Mouse (Mus musculus): ENCODE measurements at regions not wholly inside any gene's neighbourhood (a gene's known extent, or its start where the extent isn't known, plus 50 kb on each side); places are given as distances from the start of the nearest gene placed in this dataset.

DNA sequence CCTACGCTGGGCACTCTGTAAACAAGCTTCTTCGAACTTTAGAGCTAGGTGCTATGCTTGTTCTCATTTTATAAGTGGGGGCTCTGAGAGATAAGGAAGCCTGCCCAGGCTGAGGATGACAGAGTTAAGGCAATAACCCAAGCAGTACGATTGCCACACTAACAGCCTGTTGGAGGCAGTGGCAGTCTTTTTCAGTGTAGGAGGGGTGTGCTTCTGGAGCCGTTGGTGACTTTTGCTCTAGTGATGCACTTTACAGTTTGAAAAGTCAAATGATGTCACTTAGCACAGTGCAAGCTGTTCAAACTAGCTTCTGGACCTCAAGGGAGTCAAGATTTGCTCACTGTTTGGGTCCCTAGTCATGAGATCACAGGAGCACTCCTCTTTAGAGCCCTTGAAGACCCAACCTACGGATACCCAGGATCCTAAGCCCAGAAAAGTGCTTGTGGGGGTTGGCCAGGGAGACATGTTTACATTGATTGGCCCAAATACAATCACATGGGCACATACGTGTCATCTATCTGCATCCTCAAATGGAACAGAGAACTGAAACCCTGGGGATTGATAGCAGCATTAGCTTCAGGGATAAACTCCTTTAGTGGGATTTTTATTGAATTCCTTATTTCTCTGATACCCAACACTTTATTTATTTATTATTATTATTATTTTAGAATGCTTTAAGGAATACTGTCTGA is 117.7 kb upstream of the Tbl1xr1 start:
- no peaks in the 10 kb centered on the region for H3K27me3 ChIP-seq (ENCODE audit: control insufficient read depth, insufficient read depth, low read length)
- WGBS (ENCODE audit: insufficient replicate concordance), result 48% methylated on average over 6 of the region's 6 CpGs
- DNase-seq (ENCODE audit: low read depth in 3 of 3, low spot score in 3 of 3), result no peak
- H3K4me3 ChIP-seq (ENCODE audit: insufficient read depth in 1 of 2, low read depth in 2 of 2, low read length in 2 of 2), result no peak overlapping the region
- no peak overlapping the region for H3K9ac ChIP-seq (replicated peaks)
- H3K27ac ChIP-seq, result no peak overlapping the region
- TF ChIP-seq CTCF (IDR thresholded peaks at IDR 0.05; ENCODE audit: low read depth) (no peak), EP300 (IDR thresholded peaks at IDR 0.05; ENCODE audit: low read depth) (no peak)
- peaks cover 0 to 23% of the 10 kb centered on the region in 2 experiments; a peak in 2 of 4 replicates for H3K4me1 ChIP-seq (replicated peaks; ENCODE audit: control insufficient read depth in 2 of 2, insufficient read depth in 2 of 2, low read length in 1 of 2)
- no peak; the same call in 1 of the 2 replicates for ATAC-seq (ENCODE audit: insufficient read depth)
- H3K4me2 ChIP-seq (ENCODE audit: low read depth), result no peak overlapping the region
- no peaks in the 10 kb centered on the region for H3K9me3 ChIP-seq (ENCODE audit: control insufficient read depth, low read length)
- H3K36me3 ChIP-seq (replicated peaks; ENCODE audit: control insufficient read depth, insufficient read depth, low read depth), result no peaks in the 10 kb centered on the region

DNA sequence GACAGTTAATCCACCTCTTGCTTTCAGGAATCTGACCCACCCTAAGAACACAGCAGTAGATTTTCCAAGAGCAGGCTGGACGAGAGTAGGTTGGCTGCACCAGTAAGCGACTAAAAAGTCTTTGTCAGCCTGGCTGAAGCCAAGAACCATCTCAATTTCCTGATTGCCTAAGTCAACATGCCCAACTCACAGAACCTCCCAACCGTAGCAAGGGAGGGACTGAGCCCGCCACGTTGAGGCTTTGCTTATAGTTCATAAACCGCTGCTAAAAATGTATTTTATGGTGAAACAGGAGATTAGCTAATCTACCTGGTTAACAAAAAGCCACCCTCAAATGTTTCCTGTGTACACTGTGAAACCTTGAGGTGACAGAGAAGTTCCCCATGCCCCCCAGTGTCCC is 115.4 kb upstream of the Tbl1xr1 start:
- Histone ChIP-seq H3K9ac (replicated peaks) (no peak overlapping the region), H3K27ac (no peak overlapping the region), H3K36me3 (replicated peaks; ENCODE audit: control insufficient read depth, insufficient read depth, low read depth) (no peaks in the 10 kb centered on the region), H3K4me1 (replicated peaks; ENCODE audit: control insufficient read depth in 2 of 2, insufficient read depth in 2 of 2, low read length in 1 of 2) (peaks cover 0 to 29% of the 10 kb centered on the region in 2 experiments; a peak in 2 of 4 replicates), H3K4me2 (ENCODE audit: low read depth) (no peak overlapping the region), H3K4me3 (ENCODE audit: insufficient read depth in 1 of 2, low read depth in 2 of 2, low read length in 2 of 2) (no peak overlapping the region), H3K27me3 (ENCODE audit: control insufficient read depth, insufficient read depth, low read length) (no peaks in the 10 kb centered on the region), H3K9me3 (ENCODE audit: control insufficient read depth, low read length) (no peaks in the 10 kb centered on the region)
- WGBS (ENCODE audit: insufficient replicate concordance), result 25% methylated on average over 6 of the region's 6 CpGs
- no peak for DNase-seq (ENCODE audit: low read depth in 3 of 3, low spot score in 3 of 3)
- TF ChIP-seq EP300 (IDR thresholded peaks at IDR 0.05; ENCODE audit: low read depth) (no peak), CTCF (IDR thresholded peaks at IDR 0.05; ENCODE audit: low read depth) (no peak)
- ATAC-seq (ENCODE audit: insufficient read depth), result no peak

DNA sequence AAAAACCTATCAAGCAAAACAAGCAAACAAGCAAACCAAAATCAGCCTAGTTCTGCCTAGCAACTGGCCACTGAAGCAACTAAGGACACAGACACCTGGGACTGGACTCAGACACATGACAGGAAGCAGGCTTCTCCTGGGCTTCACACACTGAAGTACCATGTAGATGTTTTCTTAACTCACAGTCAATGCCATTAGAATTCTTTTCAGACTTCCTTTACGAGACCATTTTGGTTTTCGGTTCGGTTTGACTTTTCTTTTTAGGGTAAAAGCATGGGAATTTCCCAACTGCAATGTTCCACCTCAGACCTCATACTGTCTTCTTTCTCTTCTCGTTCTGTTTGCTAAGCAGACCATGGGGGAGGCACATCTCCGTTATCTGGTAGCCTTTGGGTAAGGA is 114.7 kb upstream of the Tbl1xr1 start:
- Histone ChIP-seq H3K27me3 (ENCODE audit: control insufficient read depth, insufficient read depth, low read length) (no peaks in the 10 kb centered on the region), H3K4me3 (ENCODE audit: insufficient read depth in 1 of 2, low read depth in 2 of 2, low read length in 2 of 2) (no peak overlapping the region), H3K4me2 (ENCODE audit: low read depth) (no peak overlapping the region), H3K27ac (no peak overlapping the region), H3K9ac (replicated peaks) (no peak overlapping the region), H3K4me1 (replicated peaks; ENCODE audit: control insufficient read depth in 2 of 2, insufficient read depth in 2 of 2, low read length in 1 of 2) (peaks cover 0 to 29% of the 10 kb centered on the region in 2 experiments; a peak in 2 of 4 replicates), H3K36me3 (replicated peaks; ENCODE audit: control insufficient read depth, insufficient read depth, low read depth) (no peaks in the 10 kb centered on the region), H3K9me3 (ENCODE audit: control insufficient read depth, low read length) (no peaks in the 10 kb centered on the region)
- ATAC-seq (ENCODE audit: insufficient read depth) (no peak), DNase-seq (ENCODE audit: low read depth in 3 of 3, low spot score in 3 of 3) (no peak)
- TF ChIP-seq EP300 (IDR thresholded peaks at IDR 0.05; ENCODE audit: low read depth) (no peak), CTCF (IDR thresholded peaks at IDR 0.05; ENCODE audit: low read depth) (no peak)
- WGBS (ENCODE audit: insufficient replicate concordance), result 44% methylated on average over 5 of the region's 5 CpGs

DNA sequence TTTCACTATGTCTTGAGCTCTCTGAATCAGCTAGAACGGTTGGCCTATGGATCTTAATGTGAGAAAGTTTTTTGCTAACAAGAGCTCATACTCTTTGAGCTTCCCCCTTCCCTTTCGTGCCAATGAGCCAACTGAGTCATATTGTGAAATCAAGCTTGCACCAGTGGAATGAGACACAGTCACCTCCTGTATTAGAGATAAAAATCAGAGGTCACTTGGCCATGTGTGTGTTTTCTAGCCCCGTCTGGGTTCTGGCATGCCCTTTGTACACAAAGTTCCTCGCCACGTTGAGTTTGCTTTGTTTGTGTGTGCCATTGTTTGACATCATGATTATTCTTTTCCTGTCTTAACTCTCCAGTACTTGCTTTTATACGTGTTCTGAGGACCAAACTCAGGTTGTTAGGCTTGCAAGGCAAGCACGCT is 114.1 kb upstream of the Tbl1xr1 start:
- 0 out of 2 replicates have a peak, but pooled peaks have one; percentile 39 for ATAC-seq (ENCODE audit: insufficient read depth)
- Histone ChIP-seq H3K9me3 (ENCODE audit: control insufficient read depth, low read length) (no peaks in the 10 kb centered on the region), H3K27me3 (ENCODE audit: control insufficient read depth, insufficient read depth, low read length) (no peaks in the 10 kb centered on the region), H3K9ac (replicated peaks) (no peak overlapping the region), H3K27ac (no peak overlapping the region), H3K36me3 (replicated peaks; ENCODE audit: control insufficient read depth, insufficient read depth, low read depth) (no peaks in the 10 kb centered on the region), H3K4me3 (ENCODE audit: insufficient read depth in 1 of 2, low read depth in 2 of 2, low read length in 2 of 2) (no peak overlapping the region), H3K4me2 (ENCODE audit: low read depth) (no peak overlapping the region), H3K4me1 (replicated peaks; ENCODE audit: control insufficient read depth in 2 of 2, insufficient read depth in 2 of 2, low read length in 1 of 2) (peaks cover 0 to 27% of the 10 kb centered on the region in 2 experiments; a peak in 2 of 4 replicates)
- TF ChIP-seq EP300 (IDR thresholded peaks at IDR 0.05; ENCODE audit: low read depth) (no peak), CTCF (IDR thresholded peaks at IDR 0.05; ENCODE audit: low read depth) (no peak)
- no peak for DNase-seq (ENCODE audit: low read depth in 3 of 3, low spot score in 3 of 3)
- 38% methylated on average over 7 of the region's 7 CpGs for WGBS (ENCODE audit: insufficient replicate concordance)

DNA sequence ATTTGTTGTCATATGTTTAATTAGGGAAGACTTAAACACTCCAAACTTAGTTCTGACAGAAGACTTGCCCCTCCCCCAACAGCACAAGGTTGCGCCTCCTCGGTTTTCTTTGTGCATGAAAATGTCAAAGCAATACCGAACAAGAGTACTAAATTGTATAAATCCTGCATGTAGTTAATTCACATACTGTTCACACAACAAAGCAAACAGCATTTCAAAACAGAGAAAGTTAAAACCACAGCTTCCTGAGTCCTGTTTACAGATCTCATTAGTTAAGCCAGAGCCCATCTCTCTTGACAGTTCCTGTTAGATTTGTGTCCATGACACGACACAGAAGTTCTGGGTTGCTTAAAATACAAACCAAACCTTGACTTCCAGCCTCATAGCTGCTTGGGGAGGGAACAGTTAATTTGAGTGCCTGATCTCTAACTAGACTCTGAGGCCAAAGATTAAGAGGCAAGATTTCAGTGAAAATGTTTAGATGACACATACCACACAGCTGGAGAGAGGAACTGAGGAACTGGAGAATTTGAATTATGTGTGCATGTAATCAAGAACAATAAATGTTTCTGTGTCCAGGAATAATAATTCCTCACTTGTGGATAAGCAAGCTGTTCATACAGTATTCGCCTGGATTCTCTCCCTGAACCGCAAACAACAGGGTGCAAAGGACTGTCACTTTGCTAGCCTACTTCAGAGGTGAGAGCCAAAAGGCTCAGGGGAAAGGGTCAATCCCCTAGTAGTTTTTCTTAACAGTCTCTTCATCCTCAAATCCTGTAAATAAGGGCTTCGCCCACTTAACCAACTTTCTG is 113.3 kb upstream of the Tbl1xr1 start:
- DNase-seq (ENCODE audit: low read depth in 3 of 3, low spot score in 3 of 3) (no peak), ATAC-seq (ENCODE audit: insufficient read depth) (no peak)
- peaks cover 0 to 27% of the 10 kb centered on the region in 2 experiments; a peak in 2 of 4 replicates for H3K4me1 ChIP-seq (replicated peaks; ENCODE audit: control insufficient read depth in 2 of 2, insufficient read depth in 2 of 2, low read length in 1 of 2)
- no peaks in the 10 kb centered on the region for H3K9me3 ChIP-seq (ENCODE audit: control insufficient read depth, low read length)
- no peak overlapping the region for H3K9ac ChIP-seq (replicated peaks)
- no peak overlapping the region for H3K27ac ChIP-seq
- TF ChIP-seq CTCF (IDR thresholded peaks at IDR 0.05; ENCODE audit: low read depth), result no peak
- no peak for TF ChIP-seq EP300 (IDR thresholded peaks at IDR 0.05; ENCODE audit: low read depth)
- WGBS (ENCODE audit: insufficient replicate concordance), result 39% methylated on average over 7 of the region's 7 CpGs
- H3K4me3 ChIP-seq (ENCODE audit: insufficient read depth in 1 of 2, low read depth in 2 of 2, low read length in 2 of 2), result no peak overlapping the region
- H3K27me3 ChIP-seq (ENCODE audit: control insufficient read depth, insufficient read depth, low read length), result no peaks in the 10 kb centered on the region
- no peaks in the 10 kb centered on the region for H3K36me3 ChIP-seq (replicated peaks; ENCODE audit: control insufficient read depth, insufficient read depth, low read depth)
- H3K4me2 ChIP-seq (ENCODE audit: low read depth), result no peak overlapping the region

All from liver, embryonic 14.5 days (tissue).